Mouse (Mus musculus): ENCODE measurements at regions not wholly inside any gene's neighbourhood (a gene's known extent, or its start where the extent isn't known, plus 50 kb on each side); places are given as distances from the start of the nearest gene placed in this dataset.
"Not testable (repeated sequence)": the region's sequence is repeated elsewhere in the genome, so short reads cannot be mapped to it uniquely, and the experiment has no call there.

- no peaks in the 10 kb centered on the region for H3K27me3 ChIP-seq (ENCODE audit: control insufficient read depth, insufficient read depth, insufficient read length)
- H3K4me3 ChIP-seq = no peak overlapping the region
These were observed 287.3 kb upstream of the Adamts5 start for GRCm38 (mm10) chr16:86188966-86189365.

GRCm38 (mm10) chr16:86187609-86188008, 286.0 kb upstream of the Adamts5 start:
- H3K36me3 ChIP-seq (ENCODE audit: control insufficient read depth, insufficient read depth); H3ac ChIP-seq (ENCODE audit: control insufficient read depth, insufficient read length); H3K4me2 ChIP-seq (ENCODE audit: low read depth); H3K79me2 ChIP-seq (ENCODE audit: control insufficient read depth, insufficient read depth); H3K4me3 ChIP-seq; H3K27me3 ChIP-seq (ENCODE audit: control insufficient read depth, insufficient read depth, insufficient read length): not testable (repeated sequence)

More at GRCm38 (mm10) chr16:86188966-86189365, 287.3 kb upstream of the Adamts5 start:
- Histone ChIP-seq H3K36me3 (ENCODE audit: control insufficient read depth, insufficient read depth) (no peaks in the 10 kb centered on the region), H3ac (ENCODE audit: control insufficient read depth, insufficient read length) (no peak overlapping the region), H3K4me2 (ENCODE audit: low read depth) (no peak overlapping the region), H3K79me2 (ENCODE audit: control insufficient read depth, insufficient read depth) (no peaks in the 10 kb centered on the region)
- TF ChIP-seq MYOD1 (IDR thresholded peaks at IDR 0.05; ENCODE audit: control insufficient read depth in 1 of 3, insufficient read length in 2 of 3, low read depth in 2 of 3) = no peak
- TF ChIP-seq USF1 (IDR thresholded peaks at IDR 0.05; ENCODE audit: low read depth) = peak; percentile 27

GRCm38 (mm10) chr16:86159021-86159815, 257.6 kb upstream of the Adamts5 start:
- no peaks in the 10 kb centered on the region for H3K79me2 ChIP-seq (ENCODE audit: control insufficient read depth, insufficient read depth)
- TF ChIP-seq E2F4 (IDR thresholded peaks at IDR 0.05; ENCODE audit: insufficient read depth) (no peak), TCF12 (IDR thresholded peaks at IDR 0.05; ENCODE audit: insufficient read depth, poor library complexity, severe bottlenecking) (no peak), CEBPB (IDR thresholded peaks at IDR 0.05; ENCODE audit: insufficient read depth, poor library complexity, severe bottlenecking) (peak; percentile 90), MYOD1 (IDR thresholded peaks at IDR 0.05; ENCODE audit: control insufficient read depth in 1 of 3, insufficient read length in 2 of 3, low read depth in 2 of 3) (no peak)
- H3K36me3 ChIP-seq (ENCODE audit: control insufficient read depth, insufficient read depth) = no peaks in the 10 kb centered on the region
- no peak overlapping the region for H3K4me2 ChIP-seq (ENCODE audit: low read depth)
- no peak overlapping the region for H3ac ChIP-seq (ENCODE audit: control insufficient read depth, insufficient read length)
- no peaks in the 10 kb centered on the region for H3K27me3 ChIP-seq (ENCODE audit: control insufficient read depth, insufficient read depth, insufficient read length)
- H3K4me3 ChIP-seq = no peak overlapping the region

GRCm38 (mm10) chr16:86138171-86138570, 236.5 kb upstream of the Adamts5 start:
- Histone ChIP-seq H3K27me3 (ENCODE audit: control insufficient read depth, insufficient read depth, insufficient read length) (no peaks in the 10 kb centered on the region), H3K79me2 (ENCODE audit: control insufficient read depth, insufficient read depth) (no peaks in the 10 kb centered on the region), H3K4me3 (no peak overlapping the region), H3ac (ENCODE audit: control insufficient read depth, insufficient read length) (no peak overlapping the region), H3K36me3 (ENCODE audit: control insufficient read depth, insufficient read depth) (no peaks in the 10 kb centered on the region), H3K4me2 (ENCODE audit: low read depth) (peak overlapping the region; percentile 50)
- TF ChIP-seq MYOG (IDR thresholded peaks at IDR 0.05; ENCODE audit: control insufficient read depth in 1 of 3, insufficient read depth in 1 of 3, insufficient read length in 2 of 3, low read depth in 2 of 3) = no peak
- TF ChIP-seq TCF12 (IDR thresholded peaks at IDR 0.05; ENCODE audit: insufficient read depth, poor library complexity, severe bottlenecking) = no peak
- no peak for TF ChIP-seq USF1 (IDR thresholded peaks at IDR 0.05; ENCODE audit: low read depth)
- TF ChIP-seq E2F4 (IDR thresholded peaks at IDR 0.05; ENCODE audit: insufficient read depth) = no peak
- TF ChIP-seq MAX (IDR thresholded peaks at IDR 0.05; ENCODE audit: low read depth) = no peak
- TF ChIP-seq REST (IDR thresholded peaks at IDR 0.05; ENCODE audit: insufficient read depth, insufficient read length) = no peak
- TF ChIP-seq MYOD1 (IDR thresholded peaks at IDR 0.05; ENCODE audit: control insufficient read depth in 1 of 3, insufficient read length in 2 of 3, low read depth in 2 of 3) = no peak
- TF ChIP-seq POLR2A (IDR thresholded peaks at IDR 0.05; ENCODE audit: insufficient read length, low read depth) = no peak
- no peak for TF ChIP-seq SRF (IDR thresholded peaks at IDR 0.05; ENCODE audit: control insufficient read depth, insufficient read length, low read depth)
- TF ChIP-seq TCF3 (IDR thresholded peaks at IDR 0.05; ENCODE audit: insufficient read length, low read depth) = no peak

GRCm38 (mm10) chr16:86136169-86136568, 234.5 kb upstream of the Adamts5 start:
- TF ChIP-seq POLR2A (IDR thresholded peaks at IDR 0.05; ENCODE audit: insufficient read length, low read depth) (no peak), TCF12 (IDR thresholded peaks at IDR 0.05; ENCODE audit: insufficient read depth, poor library complexity, severe bottlenecking) (no peak), SRF (IDR thresholded peaks at IDR 0.05; ENCODE audit: control insufficient read depth, insufficient read length, low read depth) (no peak), POLR2AphosphoS2 (IDR thresholded peaks at IDR 0.05; ENCODE audit: insufficient read length, low read depth) (no peak), CEBPB (IDR thresholded peaks at IDR 0.05; ENCODE audit: insufficient read depth, poor library complexity, severe bottlenecking) (no peak), MYOG (IDR thresholded peaks at IDR 0.05; ENCODE audit: control insufficient read depth in 1 of 3, insufficient read depth in 1 of 3, insufficient read length in 2 of 3, low read depth in 2 of 3) (no peak), MYOD1 (IDR thresholded peaks at IDR 0.05; ENCODE audit: control insufficient read depth in 1 of 3, insufficient read length in 2 of 3, low read depth in 2 of 3) (no peak), TCF3 (IDR thresholded peaks at IDR 0.05; ENCODE audit: insufficient read length, low read depth) (no peak), E2F4 (IDR thresholded peaks at IDR 0.05; ENCODE audit: insufficient read depth) (no peak), REST (IDR thresholded peaks at IDR 0.05; ENCODE audit: insufficient read depth, insufficient read length) (no peak), MAX (IDR thresholded peaks at IDR 0.05; ENCODE audit: low read depth) (no peak)
- Histone ChIP-seq H3ac (ENCODE audit: control insufficient read depth, insufficient read length) (no peak overlapping the region), H3K79me2 (ENCODE audit: control insufficient read depth, insufficient read depth) (no peaks in the 10 kb centered on the region), H3K4me3 (no peak overlapping the region), H3K36me3 (ENCODE audit: control insufficient read depth, insufficient read depth) (no peaks in the 10 kb centered on the region), H3K4me2 (ENCODE audit: low read depth) (no peak overlapping the region), H3K27me3 (ENCODE audit: control insufficient read depth, insufficient read depth, insufficient read length) (no peaks in the 10 kb centered on the region)

Measured in myocyte (in vitro differentiated cells).